Mouse (Mus musculus): ENCODE measurements at regions not wholly inside any gene's neighbourhood (a gene's known extent, or its start where the extent isn't known, plus 50 kb on each side); places are given as distances from the start of the nearest gene placed in this dataset.

GRCm38 (mm10) chr3:73223185-73223584 is 165.6 kb upstream of the Slitrk3 start:
- Histone ChIP-seq H3K4me1 (no peaks in the 10 kb centered on the region), H3K4me3 (no peak overlapping the region), H3K9me3 (no peaks in the 10 kb centered on the region), H3K27ac (no peak overlapping the region), H3K4me2 (no peak overlapping the region), H3K36me3 (no peaks in the 10 kb centered on the region), H3K9ac (no peak overlapping the region), H3K27me3 (no peaks in the 10 kb centered on the region)
- 85% methylated on average over 2 of the region's 2 CpGs for WGBS
- ATAC-seq (ENCODE audit: insufficient number of reproducible peaks, insufficient read depth, low FRiP score, low TSS enrichment, low read depth), result 0 out of 2 replicates have a peak, but pooled peaks have one; percentile 6

DNA sequence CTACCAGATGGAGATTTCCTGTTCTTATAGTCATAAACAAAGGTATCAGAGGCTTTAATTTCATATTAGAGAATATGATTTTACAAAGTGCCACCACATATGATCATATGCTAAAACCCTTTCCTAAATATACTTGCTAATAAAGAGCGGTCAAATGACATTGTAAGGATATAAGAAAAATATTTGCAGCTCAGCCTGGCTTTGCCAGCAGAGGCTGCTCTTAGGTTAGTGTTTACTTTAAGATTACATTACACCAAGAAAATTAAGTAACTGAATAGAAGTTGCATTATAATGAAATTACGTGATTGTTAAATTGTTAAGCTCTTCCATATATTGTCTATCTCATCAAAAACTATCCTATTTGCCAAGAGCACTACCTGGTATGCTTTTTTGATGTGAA is 159.6 kb upstream of the Slitrk3 start:
- Histone ChIP-seq H3K27me3 (no peaks in the 10 kb centered on the region), H3K4me1 (no peaks in the 10 kb centered on the region), H3K27ac (no peak overlapping the region), H3K4me3 (no peak overlapping the region), H3K9me3 (no peaks in the 10 kb centered on the region), H3K36me3 (no peaks in the 10 kb centered on the region), H3K4me2 (no peak overlapping the region), H3K9ac (no peak overlapping the region)
- WGBS, result 89% methylated on average over 2 of the region's 2 CpGs
- no peak for ATAC-seq (ENCODE audit: insufficient number of reproducible peaks, insufficient read depth, low FRiP score, low TSS enrichment, low read depth)
